Mouse (Mus musculus): ENCODE measurements around the gene Grik2. TPM values are rescaled to one million over a fixed set of nuclear protein-coding genes. Genes with fewer than 3 reads are reported as not detected.

Gene Grik2
- polyA plus RNA-seq, 1 experiment, result 0.19 TPM

GRCm38 (mm10) chr10:49559872-49560407, 228.6 kb downstream of the Grik2 start:
- H3K36me3 ChIP-seq (ENCODE audit: control insufficient read depth, insufficient read depth), result no peaks in the 10 kb centered on the region
- no peak overlapping the region for H3ac ChIP-seq (ENCODE audit: control insufficient read depth, insufficient read length)
- no peaks in the 10 kb centered on the region for H3K79me2 ChIP-seq (ENCODE audit: control insufficient read depth, insufficient read depth)
- H3K4me2 ChIP-seq (ENCODE audit: low read depth), result no peak overlapping the region
- H3K27me3 ChIP-seq (ENCODE audit: control insufficient read depth, insufficient read depth, insufficient read length), result no peaks in the 10 kb centered on the region
- no peak for TF ChIP-seq TCF3 (IDR thresholded peaks at IDR 0.05; ENCODE audit: insufficient read length, low read depth)
- no peak overlapping the region for H3K4me3 ChIP-seq

GRCm38 (mm10) chr10:49542249-49542648, 246.3 kb downstream of the Grik2 start:
- TF ChIP-seq POLR2AphosphoS2 (IDR thresholded peaks at IDR 0.05; ENCODE audit: insufficient read length, low read depth), result no peak
- no peak for TF ChIP-seq CEBPB (IDR thresholded peaks at IDR 0.05; ENCODE audit: insufficient read depth, poor library complexity, severe bottlenecking)
- no peak for TF ChIP-seq SRF (IDR thresholded peaks at IDR 0.05; ENCODE audit: control insufficient read depth, insufficient read length, low read depth)
- TF ChIP-seq POLR2A (IDR thresholded peaks at IDR 0.05; ENCODE audit: insufficient read length, low read depth), result no peak
- TF ChIP-seq TCF12 (IDR thresholded peaks at IDR 0.05; ENCODE audit: insufficient read depth, poor library complexity, severe bottlenecking), result no peak
- TF ChIP-seq USF1 (IDR thresholded peaks at IDR 0.05; ENCODE audit: low read depth), result no peak
- Histone ChIP-seq H3ac (ENCODE audit: control insufficient read depth, insufficient read length) (no peak overlapping the region), H3K79me2 (ENCODE audit: control insufficient read depth, insufficient read depth) (no peaks in the 10 kb centered on the region), H3K36me3 (ENCODE audit: control insufficient read depth, insufficient read depth) (no peaks in the 10 kb centered on the region), H3K4me3 (no peak overlapping the region), H3K4me2 (ENCODE audit: low read depth) (no peak overlapping the region), H3K27me3 (ENCODE audit: control insufficient read depth, insufficient read depth, insufficient read length) (no peaks in the 10 kb centered on the region)

GRCm38 (mm10) chr10:49519752-49520151, 268.8 kb downstream of the Grik2 start:
- Histone ChIP-seq H3ac (ENCODE audit: control insufficient read depth, insufficient read length) (no peak overlapping the region), H3K4me2 (ENCODE audit: low read depth) (no peak overlapping the region), H3K4me3 (no peak overlapping the region), H3K27me3 (ENCODE audit: control insufficient read depth, insufficient read depth, insufficient read length) (no peaks in the 10 kb centered on the region), H3K36me3 (ENCODE audit: control insufficient read depth, insufficient read depth) (no peaks in the 10 kb centered on the region), H3K79me2 (ENCODE audit: control insufficient read depth, insufficient read depth) (no peaks in the 10 kb centered on the region)
- no peak for TF ChIP-seq POLR2AphosphoS2 (IDR thresholded peaks at IDR 0.05; ENCODE audit: insufficient read length, low read depth)
- no peak for TF ChIP-seq POLR2A (IDR thresholded peaks at IDR 0.05; ENCODE audit: insufficient read length, low read depth)
- no peak for TF ChIP-seq TCF12 (IDR thresholded peaks at IDR 0.05; ENCODE audit: insufficient read depth, poor library complexity, severe bottlenecking)
- TF ChIP-seq SRF (IDR thresholded peaks at IDR 0.05; ENCODE audit: control insufficient read depth, insufficient read length, low read depth), result no peak
- no peak for TF ChIP-seq MYOG (IDR thresholded peaks at IDR 0.05; ENCODE audit: control insufficient read depth in 1 of 3, insufficient read depth in 1 of 3, insufficient read length in 2 of 3, low read depth in 2 of 3)
- no peak for TF ChIP-seq TCF3 (IDR thresholded peaks at IDR 0.05; ENCODE audit: insufficient read length, low read depth)
- TF ChIP-seq USF1 (IDR thresholded peaks at IDR 0.05; ENCODE audit: low read depth), result no peak
- no peak for TF ChIP-seq E2F4 (IDR thresholded peaks at IDR 0.05; ENCODE audit: insufficient read depth)
- TF ChIP-seq REST (IDR thresholded peaks at IDR 0.05; ENCODE audit: insufficient read depth, insufficient read length), result no peak
- TF ChIP-seq MYOD1 (IDR thresholded peaks at IDR 0.05; ENCODE audit: control insufficient read depth in 1 of 3, insufficient read length in 2 of 3, low read depth in 2 of 3), result no peak
- TF ChIP-seq MAX (IDR thresholded peaks at IDR 0.05; ENCODE audit: low read depth), result no peak
- TF ChIP-seq CEBPB (IDR thresholded peaks at IDR 0.05; ENCODE audit: insufficient read depth, poor library complexity, severe bottlenecking), result no peak

- Histone ChIP-seq H3K4me2 (ENCODE audit: low read depth) (no peak overlapping the region), H3K4me3 (no peak overlapping the region), H3ac (ENCODE audit: control insufficient read depth, insufficient read length) (no peak overlapping the region), H3K79me2 (ENCODE audit: control insufficient read depth, insufficient read depth) (no peaks in the 10 kb centered on the region), H3K27me3 (ENCODE audit: control insufficient read depth, insufficient read depth, insufficient read length) (no peaks in the 10 kb centered on the region), H3K36me3 (ENCODE audit: control insufficient read depth, insufficient read depth) (no peaks in the 10 kb centered on the region)
- TF ChIP-seq TCF3 (IDR thresholded peaks at IDR 0.05; ENCODE audit: insufficient read length, low read depth), result no peak
- no peak for TF ChIP-seq MYOD1 (IDR thresholded peaks at IDR 0.05; ENCODE audit: control insufficient read depth in 1 of 3, insufficient read length in 2 of 3, low read depth in 2 of 3)
- TF ChIP-seq POLR2A (IDR thresholded peaks at IDR 0.05; ENCODE audit: insufficient read length, low read depth), result no peak
- no peak for TF ChIP-seq POLR2AphosphoS2 (IDR thresholded peaks at IDR 0.05; ENCODE audit: insufficient read length, low read depth)
- TF ChIP-seq SRF (IDR thresholded peaks at IDR 0.05; ENCODE audit: control insufficient read depth, insufficient read length, low read depth), result no peak
- no peak for TF ChIP-seq USF1 (IDR thresholded peaks at IDR 0.05; ENCODE audit: low read depth)
- no peak for TF ChIP-seq MYOG (IDR thresholded peaks at IDR 0.05; ENCODE audit: control insufficient read depth in 1 of 3, insufficient read depth in 1 of 3, insufficient read length in 2 of 3, low read depth in 2 of 3)
- no peak for TF ChIP-seq CEBPB (IDR thresholded peaks at IDR 0.05; ENCODE audit: insufficient read depth, poor library complexity, severe bottlenecking)
- no peak for TF ChIP-seq MAX (IDR thresholded peaks at IDR 0.05; ENCODE audit: low read depth)
- no peak for TF ChIP-seq REST (IDR thresholded peaks at IDR 0.05; ENCODE audit: insufficient read depth, insufficient read length)
- TF ChIP-seq TCF12 (IDR thresholded peaks at IDR 0.05; ENCODE audit: insufficient read depth, poor library complexity, severe bottlenecking), result no peak
- TF ChIP-seq E2F4 (IDR thresholded peaks at IDR 0.05; ENCODE audit: insufficient read depth), result no peak
Measured at GRCm38 (mm10) chr10:49500628-49501027, 287.9 kb downstream of the Grik2 start.

GRCm38 (mm10) chr10:49497302-49497701, 291.3 kb downstream of the Grik2 start:
- H3ac ChIP-seq (ENCODE audit: control insufficient read depth, insufficient read length), result no peak overlapping the region
- no peaks in the 10 kb centered on the region for H3K36me3 ChIP-seq (ENCODE audit: control insufficient read depth, insufficient read depth)
- no peak overlapping the region for H3K4me3 ChIP-seq
- H3K27me3 ChIP-seq (ENCODE audit: control insufficient read depth, insufficient read depth, insufficient read length), result no peaks in the 10 kb centered on the region
- TF ChIP-seq REST (IDR thresholded peaks at IDR 0.05; ENCODE audit: insufficient read depth, insufficient read length) (no peak), TCF3 (IDR thresholded peaks at IDR 0.05; ENCODE audit: insufficient read length, low read depth) (no peak), POLR2A (IDR thresholded peaks at IDR 0.05; ENCODE audit: insufficient read length, low read depth) (no peak), E2F4 (IDR thresholded peaks at IDR 0.05; ENCODE audit: insufficient read depth) (no peak), SRF (IDR thresholded peaks at IDR 0.05; ENCODE audit: control insufficient read depth, insufficient read length, low read depth) (no peak), MYOG (IDR thresholded peaks at IDR 0.05; ENCODE audit: control insufficient read depth in 1 of 3, insufficient read depth in 1 of 3, insufficient read length in 2 of 3, low read depth in 2 of 3) (no peak), POLR2AphosphoS2 (IDR thresholded peaks at IDR 0.05; ENCODE audit: insufficient read length, low read depth) (no peak), MAX (IDR thresholded peaks at IDR 0.05; ENCODE audit: low read depth) (no peak), CEBPB (IDR thresholded peaks at IDR 0.05; ENCODE audit: insufficient read depth, poor library complexity, severe bottlenecking) (no peak), USF1 (IDR thresholded peaks at IDR 0.05; ENCODE audit: low read depth) (no peak), TCF12 (IDR thresholded peaks at IDR 0.05; ENCODE audit: insufficient read depth, poor library complexity, severe bottlenecking) (no peak), MYOD1 (IDR thresholded peaks at IDR 0.05; ENCODE audit: control insufficient read depth in 1 of 3, insufficient read length in 2 of 3, low read depth in 2 of 3) (no peak)
- no peaks in the 10 kb centered on the region for H3K79me2 ChIP-seq (ENCODE audit: control insufficient read depth, insufficient read depth)
- no peak overlapping the region for H3K4me2 ChIP-seq (ENCODE audit: low read depth)
